Mouse (Mus musculus): ENCODE measurements around the gene Ccl2. TPM values are rescaled to one million over a fixed set of nuclear protein-coding genes. Genes with fewer than 3 reads are reported as not detected.

Ccl2 gene
- polyA plus RNA-seq, 1 experiment from 2014 or later, result 2.4 TPM

DNA sequence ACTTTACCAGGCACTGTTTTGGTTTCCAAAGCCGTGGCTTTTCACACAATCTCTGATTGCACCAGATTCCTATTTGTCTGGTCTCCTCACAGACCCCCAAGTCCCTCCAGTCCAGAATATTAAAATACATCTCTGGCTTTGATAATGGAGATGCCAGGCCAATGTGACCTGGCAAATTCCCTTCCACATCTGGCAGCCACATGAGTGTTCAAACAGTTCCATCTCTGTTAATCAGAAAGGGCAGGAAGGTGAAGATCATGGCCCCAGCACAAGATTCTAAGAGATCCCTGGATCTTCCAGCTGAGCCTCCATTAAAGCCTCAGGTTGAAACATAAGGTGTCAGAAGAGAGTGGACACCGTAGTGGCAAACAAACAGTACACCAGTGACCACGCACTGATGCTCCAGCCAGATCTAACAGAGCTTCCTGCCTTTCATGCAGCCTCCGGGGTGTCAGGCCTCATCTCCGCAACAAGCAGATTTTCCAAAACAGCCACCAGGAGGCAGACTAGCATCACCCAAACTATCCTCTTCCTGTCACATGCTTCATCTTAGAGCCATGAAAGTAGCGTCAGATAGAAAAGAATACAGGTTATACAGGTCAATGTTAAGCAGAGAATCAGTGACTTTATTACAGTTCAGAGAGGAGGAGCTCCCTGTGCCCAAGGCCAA lies 12.5 kb downstream of the Ccl2 start:
- 40% methylated on average over 6 of the region's 6 CpGs for WGBS
- Histone ChIP-seq H3K4me2 (replicated peaks; ENCODE audit: low read depth, low read length) (no peak overlapping the region), H3K4me3 (ENCODE audit: low read depth, low read length) (no peak overlapping the region), H3K9me3 (ENCODE audit: control insufficient read depth, low read length) (no peaks in the 10 kb centered on the region), H3K4me1 (replicated peaks; ENCODE audit: control insufficient read depth, insufficient read depth, low read length) (no peaks in the 10 kb centered on the region), H3K27me3 (ENCODE audit: control insufficient read depth, insufficient read depth, low read length) (no peaks in the 10 kb centered on the region), H3K9ac (ENCODE audit: low read depth, low read length) (no peak overlapping the region), H3K27ac (ENCODE audit: low read depth, low read length) (no peak overlapping the region), H3K36me3 (ENCODE audit: control insufficient read depth, insufficient read depth, low read length) (no peaks in the 10 kb centered on the region)
- ATAC-seq (ENCODE audit: low FRiP score), result no peak
- DNase-seq (ENCODE audit: low spot score), result peak; percentile 52

DNA sequence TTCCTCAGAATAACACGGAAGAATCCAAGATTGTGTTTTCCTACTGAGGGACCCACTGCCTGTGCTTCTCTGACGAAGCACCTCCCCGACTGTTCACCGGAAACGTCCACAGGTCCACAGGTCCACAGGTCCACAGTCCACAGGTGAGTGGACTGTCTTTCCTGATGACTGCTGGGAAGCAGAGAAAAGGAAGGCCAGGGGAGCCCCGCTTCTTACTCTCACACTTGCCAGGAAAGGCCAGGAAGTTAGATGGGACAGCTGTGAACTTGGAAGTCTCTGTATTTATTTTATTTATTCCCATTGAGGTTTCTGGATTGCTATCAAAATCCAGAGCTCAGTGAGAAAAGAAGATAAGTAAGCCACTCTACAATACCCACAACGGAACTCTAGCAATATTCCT lies 18.5 kb downstream of the Ccl2 start:
- Histone ChIP-seq H3K4me1 (replicated peaks; ENCODE audit: control insufficient read depth, insufficient read depth, low read length) (no peaks in the 10 kb centered on the region), H3K9ac (ENCODE audit: low read depth, low read length) (no peak overlapping the region), H3K27me3 (ENCODE audit: control insufficient read depth, insufficient read depth, low read length) (no peaks in the 10 kb centered on the region), H3K9me3 (ENCODE audit: control insufficient read depth, low read length) (no peaks in the 10 kb centered on the region), H3K27ac (ENCODE audit: low read depth, low read length) (no peak overlapping the region), H3K4me3 (ENCODE audit: low read depth, low read length) (no peak overlapping the region), H3K4me2 (replicated peaks; ENCODE audit: low read depth, low read length) (no peak overlapping the region), H3K36me3 (ENCODE audit: control insufficient read depth, insufficient read depth, low read length) (no peaks in the 10 kb centered on the region)
- 92% methylated on average over 7 of the region's 7 CpGs for WGBS
- ATAC-seq (ENCODE audit: low FRiP score) (no peak), DNase-seq (ENCODE audit: low spot score) (no peak)

DNA sequence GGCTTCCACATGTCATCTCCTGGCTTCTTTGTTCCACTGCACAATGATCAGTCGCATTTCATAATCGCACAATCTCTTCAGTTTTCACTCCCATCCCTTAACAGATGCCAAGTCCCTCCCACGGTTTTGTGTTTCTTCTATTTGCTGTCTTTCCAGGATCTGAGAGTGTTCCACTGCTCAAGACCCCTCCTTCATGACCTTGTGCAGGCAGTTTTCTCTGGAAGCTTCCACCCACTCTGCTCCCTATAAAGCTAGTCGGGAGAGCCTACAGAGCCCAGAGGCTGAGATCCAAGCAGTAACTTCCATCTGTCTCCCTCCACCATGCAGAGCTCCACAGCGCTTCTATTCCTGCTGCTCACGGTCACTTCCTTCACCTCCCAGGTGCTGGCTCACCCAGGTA lies 22.3 kb downstream of the Ccl2 start, which contains the start of gene Ccl11:
Ccl11 (plus strand) TSS at position 178 of the 400 bp plus-strand sequence.
- no peaks in the 10 kb centered on the region for H3K9me3 ChIP-seq (ENCODE audit: control insufficient read depth, low read length)
- no peak within 1 kb of the TSS for H3K9ac ChIP-seq (ENCODE audit: low read depth, low read length)
- no peak for ATAC-seq (ENCODE audit: low FRiP score)
- 83% methylated on average over 6 of the region's 6 CpGs for WGBS
- DNase-seq (ENCODE audit: low spot score), result no peak
- no peaks in the 10 kb centered on the region for H3K36me3 ChIP-seq (ENCODE audit: control insufficient read depth, insufficient read depth, low read length)
- H3K4me2 ChIP-seq (replicated peaks; ENCODE audit: low read depth, low read length), result no peak within 1 kb of the TSS
- no peaks in the 10 kb centered on the region for H3K27me3 ChIP-seq (ENCODE audit: control insufficient read depth, insufficient read depth, low read length)
- no peak within 1 kb of the TSS for H3K4me3 ChIP-seq (ENCODE audit: low read depth, low read length)
- no peak within 1 kb of the TSS for H3K27ac ChIP-seq (ENCODE audit: low read depth, low read length)
- H3K4me1 ChIP-seq (replicated peaks; ENCODE audit: control insufficient read depth, insufficient read depth, low read length), result no peaks in the 10 kb centered on the region

DNA sequence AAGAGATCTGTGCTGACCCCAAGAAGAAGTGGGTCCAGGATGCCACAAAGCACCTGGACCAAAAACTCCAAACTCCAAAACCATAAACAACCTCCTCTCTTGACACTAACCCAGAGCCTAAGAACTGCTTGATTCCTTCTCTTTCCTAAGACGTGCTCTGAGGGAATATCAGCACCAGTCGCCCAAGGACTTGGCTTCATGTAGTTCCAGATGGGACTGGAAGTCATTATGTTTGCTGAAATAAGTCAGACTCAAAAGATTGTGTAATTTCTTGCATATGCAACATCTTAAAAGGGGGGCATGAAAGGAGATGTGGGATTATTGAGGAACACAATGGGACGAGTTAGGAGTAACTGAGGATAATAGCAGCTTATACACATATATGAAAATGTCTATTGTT lies 26.9 kb downstream of the Ccl2 start:
- 83% methylated on average over 3 of the region's 3 CpGs for WGBS
- H3K9me3 ChIP-seq (ENCODE audit: control insufficient read depth, low read length), result no peaks in the 10 kb centered on the region
- no peak overlapping the region for H3K27ac ChIP-seq (ENCODE audit: low read depth, low read length)
- no peaks in the 10 kb centered on the region for H3K27me3 ChIP-seq (ENCODE audit: control insufficient read depth, insufficient read depth, low read length)
- H3K4me1 ChIP-seq (replicated peaks; ENCODE audit: control insufficient read depth, insufficient read depth, low read length), result no peaks in the 10 kb centered on the region
- ATAC-seq (ENCODE audit: low FRiP score) (no peak), DNase-seq (ENCODE audit: low spot score) (no peak)
- H3K4me2 ChIP-seq (replicated peaks; ENCODE audit: low read depth, low read length), result no peak overlapping the region
- no peak overlapping the region for H3K4me3 ChIP-seq (ENCODE audit: low read depth, low read length)
- H3K9ac ChIP-seq (ENCODE audit: low read depth, low read length), result no peak overlapping the region
- H3K36me3 ChIP-seq (ENCODE audit: control insufficient read depth, insufficient read depth, low read length), result no peaks in the 10 kb centered on the region

DNA sequence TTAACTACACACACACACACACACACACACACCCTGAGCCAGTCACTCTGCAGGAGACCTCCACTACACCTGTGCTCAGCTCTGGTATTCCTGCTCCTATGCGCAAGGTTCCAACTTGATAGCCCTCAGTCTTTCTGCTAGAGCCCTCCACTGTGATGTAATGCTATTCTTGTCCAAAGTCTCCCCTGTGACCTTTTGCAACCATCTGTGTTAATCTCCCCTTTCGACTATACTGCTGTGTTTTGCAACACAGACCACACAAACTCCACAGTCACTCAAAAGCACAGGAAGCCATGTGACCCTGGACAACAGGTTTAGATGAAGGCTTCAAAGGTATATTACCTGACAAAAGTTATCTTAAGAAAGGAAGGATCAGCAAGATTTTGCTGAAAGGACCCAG lies 28.1 kb downstream of the Ccl2 start:
- no peaks in the 10 kb centered on the region for H3K9me3 ChIP-seq (ENCODE audit: control insufficient read depth, low read length)
- no peak overlapping the region for H3K4me2 ChIP-seq (replicated peaks; ENCODE audit: low read depth, low read length)
- WGBS, result 91% methylated on average over 2 of the region's 2 CpGs
- H3K4me1 ChIP-seq (replicated peaks; ENCODE audit: control insufficient read depth, insufficient read depth, low read length), result no peaks in the 10 kb centered on the region
- no peaks in the 10 kb centered on the region for H3K27me3 ChIP-seq (ENCODE audit: control insufficient read depth, insufficient read depth, low read length)
- ATAC-seq (ENCODE audit: low FRiP score), result no peak
- H3K4me3 ChIP-seq (ENCODE audit: low read depth, low read length), result no peak overlapping the region
- no peak for DNase-seq (ENCODE audit: low spot score)
- no peak overlapping the region for H3K9ac ChIP-seq (ENCODE audit: low read depth, low read length)
- H3K36me3 ChIP-seq (ENCODE audit: control insufficient read depth, insufficient read depth, low read length), result no peaks in the 10 kb centered on the region
- no peak overlapping the region for H3K27ac ChIP-seq (ENCODE audit: low read depth, low read length)

DNA sequence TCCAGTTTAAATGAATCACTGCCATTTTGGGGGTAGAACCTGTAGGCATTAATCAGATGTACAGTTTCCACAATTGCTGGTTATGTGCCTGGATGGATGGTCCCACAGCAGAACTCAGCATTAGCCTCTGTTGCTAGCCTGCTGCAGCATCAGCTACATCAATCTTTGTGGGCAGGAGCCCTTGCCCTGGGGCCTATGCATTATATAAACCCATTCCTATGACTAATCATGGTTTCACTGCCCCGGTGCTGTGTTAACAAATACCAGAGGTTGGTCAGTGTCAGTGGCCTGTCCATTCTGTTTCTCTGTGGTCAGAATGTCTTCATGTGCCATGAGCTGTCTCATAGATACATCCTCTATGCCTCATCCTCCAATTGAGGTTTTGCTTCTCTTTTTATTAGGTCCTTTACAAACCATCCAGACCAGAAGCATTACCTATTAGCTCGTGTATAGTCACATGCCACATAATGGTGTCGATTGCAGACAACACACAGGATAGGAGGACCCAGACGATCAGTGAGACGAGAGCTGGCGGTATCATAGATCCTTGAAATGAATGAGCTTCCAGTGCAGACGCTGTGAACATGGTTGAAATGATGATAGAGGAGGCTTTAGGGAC lies 31.7 kb downstream of the Ccl2 start:
- H3K4me3 ChIP-seq (ENCODE audit: low read depth, low read length), result no peak overlapping the region
- ATAC-seq (ENCODE audit: low FRiP score) (no peak), DNase-seq (ENCODE audit: low spot score) (no peak)
- WGBS, result 87% methylated on average over 7 of the region's 7 CpGs
- no peaks in the 10 kb centered on the region for H3K4me1 ChIP-seq (replicated peaks; ENCODE audit: control insufficient read depth, insufficient read depth, low read length)
- H3K27ac ChIP-seq (ENCODE audit: low read depth, low read length), result no peak overlapping the region
- H3K9me3 ChIP-seq (ENCODE audit: control insufficient read depth, low read length), result no peaks in the 10 kb centered on the region
- no peak overlapping the region for H3K4me2 ChIP-seq (replicated peaks; ENCODE audit: low read depth, low read length)
- no peaks in the 10 kb centered on the region for H3K36me3 ChIP-seq (ENCODE audit: control insufficient read depth, insufficient read depth, low read length)
- H3K27me3 ChIP-seq (ENCODE audit: control insufficient read depth, insufficient read depth, low read length), result no peaks in the 10 kb centered on the region
- H3K9ac ChIP-seq (ENCODE audit: low read depth, low read length), result no peak overlapping the region

DNA sequence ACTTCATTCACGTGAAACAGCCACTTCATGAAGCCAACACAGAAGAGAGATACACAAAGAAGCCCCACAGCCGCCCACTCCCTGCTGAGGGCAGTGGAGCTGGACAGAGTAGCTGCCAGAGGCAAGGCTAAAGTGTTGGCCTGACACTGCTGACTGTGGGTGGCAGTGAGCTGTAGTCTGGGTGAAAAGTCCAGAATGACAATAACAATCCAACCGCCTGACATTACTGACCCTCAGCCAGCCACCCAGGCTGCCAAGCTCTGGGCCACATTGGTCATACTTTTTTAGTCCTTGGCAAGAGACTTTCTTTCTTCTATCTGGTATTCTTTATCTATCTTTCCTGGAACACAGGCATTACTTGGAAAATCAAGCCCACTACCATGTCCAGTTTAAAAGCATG lies 35.7 kb downstream of the Ccl2 start:
- ATAC-seq (ENCODE audit: low FRiP score) (no peak), DNase-seq (ENCODE audit: low spot score) (no peak)
- Histone ChIP-seq H3K4me2 (replicated peaks; ENCODE audit: low read depth, low read length) (no peak overlapping the region), H3K4me3 (ENCODE audit: low read depth, low read length) (no peak overlapping the region), H3K9ac (ENCODE audit: low read depth, low read length) (no peak overlapping the region), H3K4me1 (replicated peaks; ENCODE audit: control insufficient read depth, insufficient read depth, low read length) (no peaks in the 10 kb centered on the region), H3K27me3 (ENCODE audit: control insufficient read depth, insufficient read depth, low read length) (no peaks in the 10 kb centered on the region), H3K36me3 (ENCODE audit: control insufficient read depth, insufficient read depth, low read length) (no peaks in the 10 kb centered on the region), H3K9me3 (ENCODE audit: control insufficient read depth, low read length) (no peaks in the 10 kb centered on the region), H3K27ac (ENCODE audit: low read depth, low read length) (no peak overlapping the region)
- WGBS, result 65% methylated on average over 3 of the region's 3 CpGs

DNA sequence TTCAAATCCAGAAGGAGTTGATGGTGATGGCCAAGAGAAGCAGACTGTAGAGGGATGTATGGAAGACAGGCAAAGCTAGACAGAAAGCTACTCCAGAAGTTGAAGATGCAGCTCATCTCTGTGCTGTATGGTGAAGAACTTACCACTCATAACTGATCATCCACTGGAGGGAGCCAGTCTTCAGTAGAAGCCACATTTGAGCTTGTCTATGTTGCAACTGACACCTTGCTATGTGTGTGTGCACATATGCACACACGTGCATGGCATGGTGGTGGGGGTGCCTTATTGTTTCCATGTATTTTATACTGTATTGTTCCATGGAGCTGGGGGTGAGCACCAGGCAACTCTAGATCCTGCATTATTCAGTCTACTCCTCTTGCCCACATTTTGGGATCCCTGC lies 37.0 kb downstream of the Ccl2 start:
- no peaks in the 10 kb centered on the region for H3K27me3 ChIP-seq (ENCODE audit: control insufficient read depth, insufficient read depth, low read length)
- no peak overlapping the region for H3K4me3 ChIP-seq (ENCODE audit: low read depth, low read length)
- DNase-seq (ENCODE audit: low spot score) (no peak), ATAC-seq (ENCODE audit: low FRiP score) (no peak)
- H3K9ac ChIP-seq (ENCODE audit: low read depth, low read length), result no peak overlapping the region
- no peak overlapping the region for H3K4me2 ChIP-seq (replicated peaks; ENCODE audit: low read depth, low read length)
- H3K36me3 ChIP-seq (ENCODE audit: control insufficient read depth, insufficient read depth, low read length), result no peaks in the 10 kb centered on the region
- H3K4me1 ChIP-seq (replicated peaks; ENCODE audit: control insufficient read depth, insufficient read depth, low read length), result no peaks in the 10 kb centered on the region
- 79% methylated on average over 1 of the region's 1 CpGs for WGBS
- no peaks in the 10 kb centered on the region for H3K9me3 ChIP-seq (ENCODE audit: control insufficient read depth, low read length)
- H3K27ac ChIP-seq (ENCODE audit: low read depth, low read length), result no peak overlapping the region

DNA sequence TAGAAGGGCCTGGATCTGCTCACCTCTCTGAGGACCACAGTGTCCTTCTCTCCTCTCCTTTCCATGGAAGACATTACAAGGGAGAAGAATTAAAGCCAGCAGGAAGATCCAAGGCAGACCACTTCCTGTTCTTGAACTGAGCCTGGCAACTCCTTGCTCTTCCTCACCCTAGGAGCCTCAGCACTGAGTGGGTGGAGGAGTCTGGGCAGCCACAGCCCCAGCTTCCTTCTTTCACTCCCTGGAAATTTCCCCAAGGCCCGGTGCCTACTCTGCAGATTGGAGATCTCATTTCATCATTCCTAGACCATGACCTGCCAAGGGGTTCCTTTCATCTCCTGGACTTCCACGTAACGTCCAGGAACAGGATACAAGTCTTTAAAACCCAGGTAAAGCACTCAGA lies 37.6 kb downstream of the Ccl2 start:
- H3K4me1 ChIP-seq (replicated peaks; ENCODE audit: control insufficient read depth, insufficient read depth, low read length), result no peaks in the 10 kb centered on the region
- H3K4me2 ChIP-seq (replicated peaks; ENCODE audit: low read depth, low read length), result no peak overlapping the region
- no peaks in the 10 kb centered on the region for H3K36me3 ChIP-seq (ENCODE audit: control insufficient read depth, insufficient read depth, low read length)
- no peak overlapping the region for H3K9ac ChIP-seq (ENCODE audit: low read depth, low read length)
- 85% methylated on average over 3 of the region's 3 CpGs for WGBS
- no peak overlapping the region for H3K27ac ChIP-seq (ENCODE audit: low read depth, low read length)
- H3K4me3 ChIP-seq (ENCODE audit: low read depth, low read length), result no peak overlapping the region
- ATAC-seq (ENCODE audit: low FRiP score) (no peak), DNase-seq (ENCODE audit: low spot score) (no peak)
- H3K27me3 ChIP-seq (ENCODE audit: control insufficient read depth, insufficient read depth, low read length), result no peaks in the 10 kb centered on the region
- no peaks in the 10 kb centered on the region for H3K9me3 ChIP-seq (ENCODE audit: control insufficient read depth, low read length)

Measured in hindbrain, embryonic 11.5 days (tissue).